Mouse (Mus musculus) thymus, postnatal 36 days (tissue): Measurements from ENCODE around the gene Nedd4.
"Not testable (repeated sequence)": the region's sequence is repeated elsewhere in the genome, so short reads cannot be mapped to it uniquely, and the experiment has no call there.

Source experiments
- DNase-seq, 2 experiments: peaks; one replicate each; pipeline ENCODE4 v3.0.0; 2022; ENCODE audit warnings: mixed read lengths in 2 of 2

Nedd4 gene

GRCm38 (mm10) chr9:72661895-72662661 lies at the start of gene Nedd4:
Nedd4 (plus strand) TSS chr9:72662346.
- DNase-seq: peak; percentile 94 to 96

- DNase-seq: no peak
Observed at GRCm38 (mm10) chr9:72613884-72614283, 48.3 kb upstream of the Nedd4 start.

- no peak for DNase-seq
Observed at GRCm38 (mm10) chr9:72614786-72615480, 47.2 kb upstream of the Nedd4 start.

- no peak for DNase-seq
Observed at GRCm38 (mm10) chr9:72618037-72618436, 44.1 kb upstream of the Nedd4 start.

GRCm38 (mm10) chr9:72623605-72624004 lies 38.5 kb upstream of the Nedd4 start:
- no peak for DNase-seq

GRCm38 (mm10) chr9:72627598-72627997 lies 34.5 kb upstream of the Nedd4 start:
- no peak for DNase-seq

- DNase-seq: no peak
Observed at GRCm38 (mm10) chr9:72628591-72628990, 33.6 kb upstream of the Nedd4 start.

GRCm38 (mm10) chr9:72632198-72632597 lies 29.9 kb upstream of the Nedd4 start:
- no peak for DNase-seq

- DNase-seq: no peak
Observed at GRCm38 (mm10) chr9:72635134-72635533, 27.0 kb upstream of the Nedd4 start.

GRCm38 (mm10) chr9:72636547-72636946 lies 25.6 kb upstream of the Nedd4 start:
- DNase-seq: no peak

- DNase-seq: no peak
Observed at GRCm38 (mm10) chr9:72637243-72637642, 24.9 kb upstream of the Nedd4 start.

GRCm38 (mm10) chr9:72638951-72639842 lies 22.9 kb upstream of the Nedd4 start:
- DNase-seq: no peak

- DNase-seq: peak; percentile 12 to 17
Observed at GRCm38 (mm10) chr9:72639843-72640621, 22.1 kb upstream of the Nedd4 start.

- no peak for DNase-seq
Observed at GRCm38 (mm10) chr9:72640642-72641041, 21.5 kb upstream of the Nedd4 start.

- DNase-seq: no peak
Observed at GRCm38 (mm10) chr9:72641093-72641680, 21.0 kb upstream of the Nedd4 start.

- DNase-seq: not testable (repeated sequence)
Observed at GRCm38 (mm10) chr9:72642756-72643447, 19.2 kb upstream of the Nedd4 start.

GRCm38 (mm10) chr9:72643651-72644417 lies 18.3 kb upstream of the Nedd4 start:
- no peak for DNase-seq

- no peak for DNase-seq
Observed at GRCm38 (mm10) chr9:72644418-72645110, 17.6 kb upstream of the Nedd4 start.

GRCm38 (mm10) chr9:72649781-72650180 lies 12.4 kb upstream of the Nedd4 start:
- no peak for DNase-seq

- DNase-seq: no peak
Observed at GRCm38 (mm10) chr9:72652961-72653360, 9.2 kb upstream of the Nedd4 start.
